Mouse (Mus musculus) G1E (cell line): ENCODE results near the gene Tmem37. TPM values are rescaled to one million over a fixed set of nuclear protein-coding genes. Genes with fewer than 3 reads are reported as not detected.
A peak's percentile ranks its signal among the peaks of the same experiment; 100 is the strongest.

Source experiments
- ATAC-seq: 2 replicates; pipeline ENCODE4 v1.8.0; 2016; ENCODE audit warnings: mild to moderate bottlenecking; ENCODE audit not compliant: insufficient number of reproducible peaks, poor library complexity, low FRiP score, severe bottlenecking; ENCODE audit errors: extremely low read depth
- DNase-seq: peaks from one replicate; pipeline ENCODE4 v3.0.0; 2012; ENCODE audit warnings: low spot score
- H3K27me3 ChIP-seq: 2 replicates; pipeline ENCODE4 v1.6.1; 2012; ENCODE audit warnings: mild to moderate bottlenecking, low read length, inconsistent platforms; ENCODE audit not compliant: insufficient read depth
- H3K36me3 ChIP-seq: replicated peaks from 2 replicates; pipeline ENCODE3; 2012; ENCODE audit warnings: mild to moderate bottlenecking, inconsistent platforms
- H3K4me1 ChIP-seq: 2 replicates; pipeline ENCODE4 v1.6.1; 2012; ENCODE audit warnings: low read depth, low read length, inconsistent platforms, mixed read lengths; ENCODE audit not compliant: insufficient read depth
- H3K4me3 ChIP-seq: 2 replicates; pipeline ENCODE4 v1.5.1; 2012; ENCODE audit warnings: low read depth, mild to moderate bottlenecking, inconsistent platforms, low read length, moderate library complexity, mixed read lengths
- H3K9me3 ChIP-seq: replicated peaks from 2 replicates; pipeline ENCODE4 v1.6.1; 2012; ENCODE audit warnings: inconsistent platforms
- CTCF ChIP-seq: IDR thresholded peaks from 2 replicates; pipeline ENCODE4 v1.5.1; 2012; ENCODE audit warnings: low read depth, low read length, inconsistent platforms, mixed read lengths
- GATA1 ChIP-seq: IDR thresholded peaks from 2 replicates; pipeline ENCODE4 v1.6.1; 2012; ENCODE audit warnings: borderline replicate concordance, low read length, inconsistent platforms, mixed read lengths
- GATA2 ChIP-seq: IDR thresholded peaks from 2 replicates; pipeline ENCODE4 v1.6.1; 2012; ENCODE audit warnings: low read depth, low read length, inconsistent platforms, borderline replicate concordance
- POLR2AphosphoS5 ChIP-seq: IDR thresholded peaks from 2 replicates; pipeline ENCODE4 v1.6.1; 2012; ENCODE audit warnings: low read depth, low read length, inconsistent platforms; ENCODE audit not compliant: insufficient replicate concordance
- TAL1 ChIP-seq: conservative IDR thresholded peaks from 2 replicates; pipeline ENCODE4 v1.6.1; 2012; ENCODE audit warnings: low read depth, low read length, inconsistent platforms, mixed read lengths
- polyA plus RNA-seq: library from polyadenylated mRNA; stranded (reverse); fragments of >175 nt; gene quantifications from 2 replicates; pipeline ENCODE4 v1.2.3, GENCODE M21; 2012
- total RNA-seq, 2 experiments: library from RNA; stranded (forward) in 1 of 2; stranded (reverse) in 1 of 2; fragments of 200-1000 nt in 1 of 2; fragments of >200 nt in 1 of 2; fragmentation: Nextera tagmentation in 1 of 2; gene quantifications; 2 replicates each; pipeline ENCODE4 v1.2.3; 2014 to 2017

Tmem37 gene
- total RNA-seq (2014; fragmentation: Nextera tagmentation) (not detected in 2 replicates), total RNA-seq (2017) (0.22 and 0.23 TPM in 2 replicates), polyA plus RNA-seq (not detected in 2 replicates)

DNA sequence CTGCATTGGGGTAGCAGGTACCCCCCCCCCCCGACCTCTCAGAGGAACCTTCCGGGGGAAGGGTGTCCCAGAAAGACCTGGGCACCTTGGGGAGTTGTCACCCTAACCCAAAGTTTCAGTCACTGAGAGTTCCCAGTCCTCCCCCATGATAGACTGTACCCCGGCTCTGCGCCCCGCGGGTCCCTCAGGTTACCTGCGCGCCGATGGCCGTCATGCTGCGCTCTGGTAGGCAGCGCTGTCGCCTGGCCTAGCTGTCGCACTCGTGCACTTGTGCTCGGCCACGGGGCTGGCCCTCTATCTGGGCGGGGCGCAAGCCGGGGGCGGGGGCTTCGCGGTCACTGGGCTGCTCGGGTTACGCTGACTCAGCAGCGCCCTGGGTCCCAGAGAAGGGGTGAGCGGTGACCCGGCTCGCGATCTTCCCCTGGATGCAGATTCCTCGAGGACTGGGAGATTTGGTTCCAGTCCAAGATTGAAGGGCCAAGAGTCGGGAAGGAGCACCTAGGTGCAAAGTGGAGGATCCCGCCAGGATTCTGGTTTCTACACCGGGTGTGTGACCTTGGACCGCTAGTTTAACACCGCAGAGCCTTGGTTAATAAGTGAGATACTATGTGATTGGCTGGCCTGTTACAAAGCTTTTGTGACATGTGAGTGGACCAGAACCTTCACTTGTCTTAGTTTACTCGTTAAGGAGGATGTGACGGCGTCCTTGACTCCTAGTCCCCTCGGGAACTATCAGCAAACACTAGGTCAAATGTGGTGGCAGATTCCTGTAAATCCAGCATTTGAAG, at the start of gene Tmem37:
Gene Tmem37 (minus strand): TSS at position 556 of the 788 bp plus-strand sequence.
- no peak for DNase-seq
- ATAC-seq, result no peak
- Histone ChIP-seq H3K36me3 (no peaks in the 10 kb centered on the region), H3K4me3 (no peak within 1 kb of the TSS), H3K9me3 (no peaks in the 10 kb centered on the region), H3K27me3 (peaks cover 3% of the 10 kb centered on the region; the same call in 1 of the 2 replicates), H3K4me1 (no peaks in the 10 kb centered on the region)
- TF ChIP-seq TAL1 (no peak), CTCF (no peak), GATA2 (no peak), GATA1 (no peak), POLR2AphosphoS5 (no peak)

DNA sequence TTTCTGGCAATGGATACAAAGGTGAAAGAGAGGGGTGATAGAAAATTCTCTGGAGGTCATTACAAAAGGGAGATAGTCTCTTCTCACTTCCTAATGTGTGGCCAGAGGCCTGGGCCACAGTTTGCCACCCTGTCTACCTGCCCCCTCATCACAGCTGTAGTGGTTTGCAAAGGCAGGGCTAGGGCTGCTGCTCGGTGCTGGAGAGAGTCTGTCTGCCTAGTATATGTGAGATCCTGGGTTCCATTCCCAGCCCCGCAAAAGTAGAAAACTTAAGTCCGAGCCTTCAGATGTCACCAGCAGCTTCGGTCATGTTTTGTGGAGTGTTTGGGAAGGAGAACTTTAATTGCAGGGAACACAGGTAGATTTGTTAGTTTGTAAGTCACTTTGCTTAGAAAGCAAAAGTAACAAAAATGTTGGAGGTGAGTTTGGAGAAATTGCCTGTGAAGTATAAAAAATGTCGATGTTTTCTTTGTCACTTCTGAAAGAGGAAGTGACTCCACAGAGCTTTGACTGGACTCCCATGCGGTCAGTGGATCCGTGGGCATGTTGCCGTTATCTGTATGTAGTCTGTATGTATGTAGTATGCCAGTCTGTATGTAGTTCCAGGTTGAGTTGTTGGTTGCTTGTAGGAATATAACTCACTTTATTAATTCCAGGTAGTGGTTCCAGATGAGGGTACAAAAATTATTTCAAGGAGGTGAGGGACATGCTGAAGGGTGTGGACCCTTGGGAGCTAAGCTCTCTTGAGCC, 48.9 kb upstream of the Tmem37 start:
- TF ChIP-seq POLR2AphosphoS5 (no peak; the same call in 1 of the 2 replicates), GATA2 (no peak), CTCF (no peak), GATA1 (no peak), TAL1 (no peak)
- no peak; the same call in 1 of the 2 replicates for ATAC-seq
- Histone ChIP-seq H3K36me3 (peaks cover 52% of the 10 kb centered on the region), H3K27me3 (no peaks in the 10 kb centered on the region), H3K4me3 (peak overlapping the region; percentile 72), H3K9me3 (no peaks in the 10 kb centered on the region), H3K4me1 (peaks cover 78% of the 10 kb centered on the region)
- peak; percentile 50 for DNase-seq

GRCm38 (mm10) chr1:120121930-120122530, 48.2 kb upstream of the Tmem37 start:
- ATAC-seq, result no peak
- Histone ChIP-seq H3K27me3 (no peaks in the 10 kb centered on the region), H3K4me1 (peaks cover 77% of the 10 kb centered on the region)

GRCm38 (mm10) chr1:120120969-120121811, 47.3 kb upstream of the Tmem37 start, which contains the start of the genes Dbi and 3110009E18Rik:
Dbi (minus strand) TSS chr1:120121078.
3110009E18Rik (plus strand) TSS chr1:120121187.
- no peaks in the 10 kb centered on the region for H3K27me3 ChIP-seq
- peaks cover 57% of the 10 kb centered on the region for H3K36me3 ChIP-seq
- no peak for TF ChIP-seq CTCF
- peak; percentile 73; the same call in 1 of the 2 replicates for TF ChIP-seq POLR2AphosphoS5
- peak; percentile 98 for DNase-seq
- H3K4me3 ChIP-seq, result peak within 1 kb of the TSS; percentile 72
- H3K9me3 ChIP-seq, result no peaks in the 10 kb centered on the region
- H3K4me1 ChIP-seq, result peaks cover 70% of the 10 kb centered on the region
- peak; percentile 85 for ATAC-seq

More at GRCm38 (mm10) chr1:120121930-120122530, 48.2 kb upstream of the Tmem37 start:
- no peaks in the 10 kb centered on the region for H3K9me3 ChIP-seq
- no peak for TF ChIP-seq GATA2
- no peak for TF ChIP-seq GATA1
- no peak for TF ChIP-seq TAL1
- no peak for TF ChIP-seq CTCF
- no peak for TF ChIP-seq POLR2AphosphoS5
- H3K4me3 ChIP-seq, result peak overlapping the region; percentile 72
- peaks cover 54% of the 10 kb centered on the region for H3K36me3 ChIP-seq
- DNase-seq, result peak; percentile 48

DNA sequence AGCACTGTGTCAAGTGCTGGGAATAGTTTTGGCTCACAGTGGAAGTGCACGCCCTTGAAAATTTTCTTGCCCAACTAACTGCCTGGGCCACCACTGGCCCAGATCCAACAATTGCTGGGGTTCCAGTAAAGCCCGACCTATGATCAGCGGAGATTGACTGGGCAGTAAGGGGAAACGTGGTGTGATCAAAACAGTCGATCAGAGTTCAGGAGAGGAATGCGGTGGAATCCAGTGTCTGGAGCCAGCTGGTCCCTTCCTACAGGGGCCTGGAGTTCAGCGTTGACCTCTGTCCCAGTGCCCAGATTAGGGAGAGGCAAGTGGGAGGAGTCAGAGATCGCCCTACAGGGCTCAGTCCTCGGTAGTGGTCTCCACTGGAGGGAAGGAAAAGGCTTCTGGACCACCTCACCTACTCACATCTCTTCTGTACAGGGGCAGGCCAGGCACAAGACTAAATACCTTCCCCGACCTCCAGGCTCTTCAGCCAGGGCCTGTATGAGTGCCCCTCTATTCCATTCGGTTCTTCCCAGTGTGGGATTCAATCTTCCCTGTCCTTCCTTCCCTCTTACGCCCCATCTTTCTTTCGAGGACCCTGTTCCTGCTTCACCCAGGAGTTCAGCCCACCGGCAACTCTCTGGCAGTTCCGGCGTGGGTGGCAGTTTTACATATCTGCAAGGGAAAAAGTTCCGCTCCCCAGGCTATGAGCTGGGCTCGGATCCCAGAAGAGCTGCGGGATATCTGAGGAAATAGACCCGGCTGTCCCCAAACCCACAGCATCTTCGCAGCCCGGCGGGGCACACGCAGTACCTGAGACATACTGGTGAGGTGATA, 46.5 kb upstream of the Tmem37 start:
- TF ChIP-seq GATA2, result no peak
- DNase-seq (peak; percentile 67), ATAC-seq (peak; percentile 2)
- Histone ChIP-seq H3K27me3 (no peaks in the 10 kb centered on the region), H3K9me3 (peaks cover 4% of the 10 kb centered on the region), H3K36me3 (peaks cover 60% of the 10 kb centered on the region), H3K4me1 (peaks cover 62% of the 10 kb centered on the region), H3K4me3 (peak overlapping the region; percentile 72)
